Mouse (Mus musculus) cortical plate, adult 2 months (tissue): ENCODE measurements around the gene L2hgdh.

ENCODE experiments used
- CTCF ChIP-seq: fragments of 200-500 bp; IDR thresholded peaks from 2 replicates; pipeline ENCODE4 v1.5.1; 2011; ENCODE audit warnings: mild to moderate bottlenecking, control low read depth, low read length; ENCODE audit not compliant: insufficient read depth; ENCODE audit errors: extremely low read depth
- POLR2A ChIP-seq: fragments of 200-500 bp; IDR thresholded peaks from 2 replicates; pipeline ENCODE4 v1.6.1; 2011; ENCODE audit warnings: mild to moderate bottlenecking, low read length, control low read depth; ENCODE audit not compliant: insufficient read depth; ENCODE audit errors: extremely low read depth

- TF ChIP-seq CTCF (no peak), POLR2A (no peak)
These were observed 44.2 kb upstream of the L2hgdh start for GRCm38 (mm10) chr12:69768841-69769240.
